Mouse (Mus musculus): ENCODE results near the gene AC124108.1.
A peak's percentile ranks its signal among the peaks of the same experiment; 100 is the strongest.

The AC124108.1 gene

GRCm38 (mm10) chr1:132200562-132201510 is 9.6 kb downstream of the AC124108.1 start:
- DNase-seq (ENCODE audit: low spot score in 2 of 2) = no peak

GRCm38 (mm10) chr1:132201511-132201860 is 10.2 kb downstream of the AC124108.1 start:
- DNase-seq (ENCODE audit: low spot score in 2 of 2) = no peak

- no peak for DNase-seq (ENCODE audit: low spot score in 2 of 2)
Measured at GRCm38 (mm10) chr1:132201936-132202335, 10.7 kb downstream of the AC124108.1 start.

GRCm38 (mm10) chr1:132202771-132203170 is 11.5 kb downstream of the AC124108.1 start:
- no peak for DNase-seq (ENCODE audit: low spot score in 2 of 2)

GRCm38 (mm10) chr1:132205958-132206357 is 14.7 kb downstream of the AC124108.1 start:
- no peak for DNase-seq (ENCODE audit: low spot score in 2 of 2)

GRCm38 (mm10) chr1:132206828-132207227 is 15.6 kb downstream of the AC124108.1 start:
- DNase-seq (ENCODE audit: low spot score in 2 of 2) = no peak

- no peak for DNase-seq (ENCODE audit: low spot score in 2 of 2)
Measured at GRCm38 (mm10) chr1:132208154-132208553, 16.9 kb downstream of the AC124108.1 start.

GRCm38 (mm10) chr1:132209400-132209799 is 18.1 kb downstream of the AC124108.1 start:
- no peak for DNase-seq (ENCODE audit: low spot score in 2 of 2)

GRCm38 (mm10) chr1:132210922-132211321 is 19.7 kb downstream of the AC124108.1 start:
- DNase-seq (ENCODE audit: low spot score in 2 of 2) = no peak

GRCm38 (mm10) chr1:132211672-132212071 is 20.4 kb downstream of the AC124108.1 start:
- DNase-seq (ENCODE audit: low spot score in 2 of 2) = no peak

GRCm38 (mm10) chr1:132212218-132212617 is 21.0 kb downstream of the AC124108.1 start:
- DNase-seq (ENCODE audit: low spot score in 2 of 2) = peak in 1 of 2 experiments; percentile 43

GRCm38 (mm10) chr1:132213076-132213475 is 21.8 kb downstream of the AC124108.1 start:
- no peak for DNase-seq (ENCODE audit: low spot score in 2 of 2)

- DNase-seq (ENCODE audit: low spot score in 2 of 2) = no peak
Measured at GRCm38 (mm10) chr1:132216276-132216675, 25.0 kb downstream of the AC124108.1 start.

- DNase-seq (ENCODE audit: low spot score in 2 of 2) = no peak
Measured at GRCm38 (mm10) chr1:132221627-132222026, 30.4 kb downstream of the AC124108.1 start.

GRCm38 (mm10) chr1:132222166-132222565 is 30.9 kb downstream of the AC124108.1 start:
- no peak for DNase-seq (ENCODE audit: low spot score in 2 of 2)

- DNase-seq (ENCODE audit: low spot score in 2 of 2) = no peak
Measured at GRCm38 (mm10) chr1:132226297-132227080, 35.2 kb downstream of the AC124108.1 start.

- no peak for DNase-seq (ENCODE audit: low spot score in 2 of 2)
Measured at GRCm38 (mm10) chr1:132229667-132230066, 38.4 kb downstream of the AC124108.1 start, which contains the start of gene Gm10188. TSS of gene Gm10188 (minus strand) at chr1:132229767.

GRCm38 (mm10) chr1:132231470-132232274 is 40.4 kb downstream of the AC124108.1 start:
- DNase-seq (ENCODE audit: low spot score in 2 of 2) = no peak

GRCm38 (mm10) chr1:132233566-132233965 is 42.3 kb downstream of the AC124108.1 start:
- DNase-seq (ENCODE audit: low spot score in 2 of 2) = peak in 1 of 2 experiments; percentile 12

GRCm38 (mm10) chr1:132234757-132235273 is 43.6 kb downstream of the AC124108.1 start:
- DNase-seq (ENCODE audit: low spot score in 2 of 2) = no peak

- DNase-seq (ENCODE audit: low spot score in 2 of 2) = peak; percentile 26 to 36
Measured at GRCm38 (mm10) chr1:132237585-132238159, 46.4 kb downstream of the AC124108.1 start.
